Mouse (Mus musculus): ENCODE results near the gene Gatd1.

- TF ChIP-seq MAFK (IDR thresholded peaks at IDR 0.05; ENCODE audit: insufficient read depth, low read depth, low read length), result no peak
- no peak for TF ChIP-seq ZC3H11A (IDR thresholded peaks at IDR 0.05; ENCODE audit: borderline replicate concordance, low read depth, low read length)
- TF ChIP-seq CHD2 (IDR thresholded peaks at IDR 0.05; ENCODE audit: low read depth, low read length), result no peak
- TF ChIP-seq ZNF384 (IDR thresholded peaks at IDR 0.05; ENCODE audit: low read depth, low read length), result no peak
- no peak for TF ChIP-seq HCFC1 (IDR thresholded peaks at IDR 0.05; ENCODE audit: borderline replicate concordance, insufficient read depth, low read length)
Measured at GRCm38 (mm10) chr7:141394158-141394557, 19.8 kb downstream of the Gatd1 start.
